Mouse (Mus musculus): Measurements from ENCODE around the gene Gzmm. TPM values are rescaled to one million over a fixed set of nuclear protein-coding genes. Genes with fewer than 3 reads are reported as not detected.

Gene Gzmm
- 0.31 and 0.51 TPM in 2 replicates for polyA plus RNA-seq (2014; fragmentation: Nextera tagmentation; extraction: Ambion mirVana)

- Histone ChIP-seq H3K9me3 (ENCODE audit: control insufficient read depth, low read length) (no peaks in the 10 kb centered on the region), H3K27me3 (replicated peaks; ENCODE audit: control insufficient read depth, insufficient read depth, low read length) (no peaks in the 10 kb centered on the region), H3K4me1 (ENCODE audit: control insufficient read depth, insufficient read depth, low read length) (peaks cover 3% of the 10 kb centered on the region; the same call in 1 of the 2 replicates), H3K27ac (replicated peaks; ENCODE audit: low read depth, low read length) (no peak within 1 kb of the TSS), H3K9ac (ENCODE audit: low read depth, low read length) (no peak within 1 kb of the TSS), H3K4me2 (ENCODE audit: low read depth, low read length) (no peak within 1 kb of the TSS), H3K4me3 (ENCODE audit: low read depth, low read length) (no peak within 1 kb of the TSS), H3K36me3 (ENCODE audit: control insufficient read depth, insufficient read depth, low read length) (peaks cover 55% of the 10 kb centered on the region)
- 77% methylated on average over 4 of the region's 4 CpGs for WGBS
- DNase-seq (ENCODE audit: low spot score) = no peak
- no peak for ATAC-seq (ENCODE audit: low read depth)
Observed at GRCm38 (mm10) chr10:79688720-79689119, at the start of gene Gzmm. Gene Gzmm, plus strand, starts transcription at chr10:79689020.

GRCm38 (mm10) chr10:79645711-79646110, 43.1 kb upstream of the Gzmm start, which contains the start of gene Odf3l2:
Gene Odf3l2, minus strand, starts transcription at chr10:79645738.
- Histone ChIP-seq H3K36me3 (ENCODE audit: control insufficient read depth, insufficient read depth, low read length) (no peaks in the 10 kb centered on the region), H3K4me1 (ENCODE audit: control insufficient read depth, insufficient read depth, low read length) (no peaks in the 10 kb centered on the region), H3K4me2 (ENCODE audit: low read depth, low read length) (no peak within 1 kb of the TSS), H3K9me3 (ENCODE audit: control insufficient read depth, low read length) (no peaks in the 10 kb centered on the region), H3K27ac (replicated peaks; ENCODE audit: low read depth, low read length) (no peak within 1 kb of the TSS), H3K9ac (ENCODE audit: low read depth, low read length) (no peak within 1 kb of the TSS), H3K4me3 (ENCODE audit: low read depth, low read length) (no peak within 1 kb of the TSS), H3K27me3 (replicated peaks; ENCODE audit: control insufficient read depth, insufficient read depth, low read length) (no peaks in the 10 kb centered on the region)
- no peak for DNase-seq (ENCODE audit: low spot score)
- ATAC-seq (ENCODE audit: low read depth) = no peak
- 53% methylated on average over 8 of the region's 8 CpGs for WGBS

DNA sequence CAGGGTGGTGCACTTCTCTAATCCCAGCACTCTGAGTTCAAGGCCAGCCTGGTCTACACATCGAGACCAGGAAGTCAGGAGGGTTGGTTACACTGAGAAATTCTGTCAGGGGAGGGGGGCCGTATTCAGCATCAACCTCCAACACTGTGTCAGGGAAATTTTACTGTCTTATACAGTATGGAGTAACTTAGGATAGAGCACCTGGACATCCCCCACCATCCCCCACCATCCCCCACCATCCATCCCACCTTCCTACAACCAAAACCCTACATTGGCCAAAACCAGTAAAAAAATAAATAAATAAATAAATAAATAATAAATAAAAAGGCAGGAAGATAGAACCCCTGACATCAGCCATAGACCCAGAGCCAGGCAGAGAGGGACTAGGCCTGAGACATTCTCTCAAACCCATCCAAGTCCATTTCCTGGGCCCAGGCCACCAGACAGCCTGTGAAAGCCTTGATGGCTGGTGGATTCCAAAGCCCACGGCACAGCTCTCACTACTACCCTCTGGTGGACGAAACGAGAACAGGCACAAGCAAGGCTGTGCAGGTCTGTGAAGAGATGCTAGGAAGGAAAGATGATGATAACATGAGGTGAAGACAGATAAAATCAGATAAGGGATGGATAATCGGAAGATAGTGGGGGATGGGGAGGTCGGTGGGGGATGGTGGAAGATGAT, 39.6 kb upstream of the Gzmm start:
- Histone ChIP-seq H3K4me3 (ENCODE audit: low read depth, low read length) (no peak overlapping the region), H3K9me3 (ENCODE audit: control insufficient read depth, low read length) (no peaks in the 10 kb centered on the region), H3K27ac (replicated peaks; ENCODE audit: low read depth, low read length) (no peak overlapping the region), H3K4me2 (ENCODE audit: low read depth, low read length) (no peak overlapping the region), H3K27me3 (replicated peaks; ENCODE audit: control insufficient read depth, insufficient read depth, low read length) (no peaks in the 10 kb centered on the region), H3K4me1 (ENCODE audit: control insufficient read depth, insufficient read depth, low read length) (no peaks in the 10 kb centered on the region), H3K9ac (ENCODE audit: low read depth, low read length) (no peak overlapping the region), H3K36me3 (ENCODE audit: control insufficient read depth, insufficient read depth, low read length) (no peaks in the 10 kb centered on the region)
- 29% methylated on average over 7 of the region's 7 CpGs for WGBS
- DNase-seq (ENCODE audit: low spot score) = peak; percentile 65
- ATAC-seq (ENCODE audit: low read depth) = peak; percentile 67; the same call in 1 of the 2 replicates

DNA sequence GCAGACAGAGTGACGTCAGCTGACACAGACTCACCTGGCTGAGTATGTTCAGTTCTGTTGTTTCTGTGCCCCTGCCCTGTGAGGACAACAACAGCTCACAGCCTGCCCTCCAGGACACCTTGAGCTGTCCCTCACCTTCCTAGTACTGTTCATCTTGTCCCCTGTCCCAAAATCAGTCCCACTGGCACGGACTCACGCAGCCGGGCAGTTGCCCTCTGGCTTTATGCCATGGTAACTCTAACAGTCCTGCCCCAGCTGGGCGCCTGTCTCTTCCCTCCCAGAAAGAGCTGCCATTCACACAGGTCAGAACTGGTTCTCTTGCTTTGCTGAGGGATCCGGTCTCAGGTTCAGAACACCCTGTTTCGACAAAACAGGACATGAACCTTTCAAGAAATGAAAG, 36.0 kb upstream of the Gzmm start:
- Histone ChIP-seq H3K4me2 (ENCODE audit: low read depth, low read length) (no peak overlapping the region), H3K27ac (replicated peaks; ENCODE audit: low read depth, low read length) (no peak overlapping the region), H3K36me3 (ENCODE audit: control insufficient read depth, insufficient read depth, low read length) (no peaks in the 10 kb centered on the region), H3K4me3 (ENCODE audit: low read depth, low read length) (no peak overlapping the region), H3K27me3 (replicated peaks; ENCODE audit: control insufficient read depth, insufficient read depth, low read length) (no peaks in the 10 kb centered on the region), H3K9me3 (ENCODE audit: control insufficient read depth, low read length) (no peaks in the 10 kb centered on the region), H3K4me1 (ENCODE audit: control insufficient read depth, insufficient read depth, low read length) (no peaks in the 10 kb centered on the region), H3K9ac (ENCODE audit: low read depth, low read length) (no peak overlapping the region)
- no peak for ATAC-seq (ENCODE audit: low read depth)
- 77% methylated on average over 7 of the region's 7 CpGs for WGBS
- no peak for DNase-seq (ENCODE audit: low spot score)

DNA sequence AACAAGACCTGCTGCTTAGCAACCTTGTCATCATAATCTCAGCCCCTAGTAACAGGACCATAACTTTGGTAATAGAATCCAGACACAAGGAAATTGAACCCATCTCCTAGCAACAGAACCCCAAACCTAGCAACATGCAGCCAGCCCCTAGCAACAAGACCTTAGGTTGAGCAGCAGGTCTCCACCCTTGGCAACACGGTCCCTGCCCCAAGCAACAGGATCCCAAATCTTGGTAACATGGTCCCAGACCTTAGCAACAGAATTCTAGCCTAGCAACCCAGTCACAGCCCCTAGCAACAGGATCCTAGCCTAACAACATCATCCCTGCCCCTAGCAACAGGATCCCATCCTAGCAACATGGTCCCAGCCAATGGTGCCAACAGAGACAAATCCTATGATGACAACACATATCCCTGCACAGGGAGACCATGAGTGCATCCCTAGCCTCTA, 33.8 kb upstream of the Gzmm start:
- Histone ChIP-seq H3K9ac (ENCODE audit: low read depth, low read length) (no peak overlapping the region), H3K36me3 (ENCODE audit: control insufficient read depth, insufficient read depth, low read length) (no peaks in the 10 kb centered on the region), H3K27me3 (replicated peaks; ENCODE audit: control insufficient read depth, insufficient read depth, low read length) (no peaks in the 10 kb centered on the region), H3K4me1 (ENCODE audit: control insufficient read depth, insufficient read depth, low read length) (no peaks in the 10 kb centered on the region), H3K4me2 (ENCODE audit: low read depth, low read length) (no peak overlapping the region), H3K27ac (replicated peaks; ENCODE audit: low read depth, low read length) (no peak overlapping the region), H3K4me3 (ENCODE audit: low read depth, low read length) (no peak overlapping the region), H3K9me3 (ENCODE audit: control insufficient read depth, low read length) (no peaks in the 10 kb centered on the region)
- peak; percentile 85 for ATAC-seq (ENCODE audit: low read depth)
- peak; percentile 39 for DNase-seq (ENCODE audit: low spot score)
- 14% methylated on average over 1 of the region's 1 CpGs for WGBS

DNA sequence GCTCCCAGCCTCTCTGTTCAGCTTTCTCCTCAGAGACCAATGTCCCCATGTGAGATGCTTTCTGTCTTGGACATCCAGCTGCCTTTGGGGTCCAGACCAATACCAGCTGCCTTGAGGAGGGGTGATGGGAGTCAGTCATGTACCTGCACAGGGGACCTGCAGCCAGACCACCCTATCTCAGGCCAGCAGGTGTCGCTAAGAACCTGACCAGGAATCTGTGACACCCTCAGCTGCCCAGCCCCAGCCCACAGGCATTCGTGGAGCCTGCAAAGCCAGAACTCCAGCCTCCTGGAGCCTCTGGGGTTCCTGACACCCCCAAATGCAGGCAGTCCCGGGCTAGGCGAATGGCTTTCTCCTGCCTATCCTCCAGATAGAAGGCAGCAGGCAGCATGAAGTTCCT, 30.0 kb upstream of the Gzmm start:
- no peaks in the 10 kb centered on the region for H3K9me3 ChIP-seq (ENCODE audit: control insufficient read depth, low read length)
- H3K27ac ChIP-seq (replicated peaks; ENCODE audit: low read depth, low read length) = no peak overlapping the region
- 14% methylated on average over 4 of the region's 4 CpGs for WGBS
- H3K36me3 ChIP-seq (ENCODE audit: control insufficient read depth, insufficient read depth, low read length) = no peaks in the 10 kb centered on the region
- no peak overlapping the region for H3K4me3 ChIP-seq (ENCODE audit: low read depth, low read length)
- no peaks in the 10 kb centered on the region for H3K4me1 ChIP-seq (ENCODE audit: control insufficient read depth, insufficient read depth, low read length)
- no peak overlapping the region for H3K4me2 ChIP-seq (ENCODE audit: low read depth, low read length)
- DNase-seq (ENCODE audit: low spot score) (no peak), ATAC-seq (ENCODE audit: low read depth) (no peak)
- H3K27me3 ChIP-seq (replicated peaks; ENCODE audit: control insufficient read depth, insufficient read depth, low read length) = no peaks in the 10 kb centered on the region
- H3K9ac ChIP-seq (ENCODE audit: low read depth, low read length) = no peak overlapping the region

GRCm38 (mm10) chr10:79660298-79660697, 28.5 kb upstream of the Gzmm start:
- Histone ChIP-seq H3K4me1 (ENCODE audit: control insufficient read depth, insufficient read depth, low read length) (no peaks in the 10 kb centered on the region), H3K9me3 (ENCODE audit: control insufficient read depth, low read length) (no peaks in the 10 kb centered on the region), H3K9ac (ENCODE audit: low read depth, low read length) (no peak overlapping the region), H3K4me3 (ENCODE audit: low read depth, low read length) (no peak overlapping the region), H3K4me2 (ENCODE audit: low read depth, low read length) (no peak overlapping the region), H3K36me3 (ENCODE audit: control insufficient read depth, insufficient read depth, low read length) (no peaks in the 10 kb centered on the region), H3K27ac (replicated peaks; ENCODE audit: low read depth, low read length) (no peak overlapping the region), H3K27me3 (replicated peaks; ENCODE audit: control insufficient read depth, insufficient read depth, low read length) (no peaks in the 10 kb centered on the region)
- no peak for DNase-seq (ENCODE audit: low spot score)
- WGBS = 69% methylated on average over 2 of the region's 2 CpGs
- ATAC-seq (ENCODE audit: low read depth) = no peak

GRCm38 (mm10) chr10:79661861-79662260, 27.0 kb upstream of the Gzmm start:
- Histone ChIP-seq H3K4me3 (ENCODE audit: low read depth, low read length) (no peak overlapping the region), H3K4me1 (ENCODE audit: control insufficient read depth, insufficient read depth, low read length) (no peaks in the 10 kb centered on the region), H3K9ac (ENCODE audit: low read depth, low read length) (no peak overlapping the region), H3K9me3 (ENCODE audit: control insufficient read depth, low read length) (no peaks in the 10 kb centered on the region), H3K4me2 (ENCODE audit: low read depth, low read length) (no peak overlapping the region), H3K27ac (replicated peaks; ENCODE audit: low read depth, low read length) (no peak overlapping the region), H3K27me3 (replicated peaks; ENCODE audit: control insufficient read depth, insufficient read depth, low read length) (no peaks in the 10 kb centered on the region), H3K36me3 (ENCODE audit: control insufficient read depth, insufficient read depth, low read length) (no peaks in the 10 kb centered on the region)
- ATAC-seq (ENCODE audit: low read depth) (no peak), DNase-seq (ENCODE audit: low spot score) (no peak)
- WGBS = 29% methylated on average over 2 of the region's 3 CpGs

- H3K4me1 ChIP-seq (ENCODE audit: control insufficient read depth, insufficient read depth, low read length) = no peaks in the 10 kb centered on the region
- ATAC-seq (ENCODE audit: low read depth) = no peak
- H3K9ac ChIP-seq (ENCODE audit: low read depth, low read length) = no peak within 1 kb of the TSS
- no peaks in the 10 kb centered on the region for H3K36me3 ChIP-seq (ENCODE audit: control insufficient read depth, insufficient read depth, low read length)
- peak; percentile 57 for DNase-seq (ENCODE audit: low spot score)
- no peak within 1 kb of the TSS for H3K4me3 ChIP-seq (ENCODE audit: low read depth, low read length)
- H3K4me2 ChIP-seq (ENCODE audit: low read depth, low read length) = no peak within 1 kb of the TSS
- no peaks in the 10 kb centered on the region for H3K9me3 ChIP-seq (ENCODE audit: control insufficient read depth, low read length)
- WGBS = 12% methylated on average over 11 of the region's 13 CpGs
- no peak within 1 kb of the TSS for H3K27ac ChIP-seq (replicated peaks; ENCODE audit: low read depth, low read length)
- H3K27me3 ChIP-seq (replicated peaks; ENCODE audit: control insufficient read depth, insufficient read depth, low read length) = no peaks in the 10 kb centered on the region
Observed at GRCm38 (mm10) chr10:79664131-79664665, 24.6 kb upstream of the Gzmm start, which contains the start of gene Madcam1. Gene Madcam1, plus strand, starts transcription at chr10:79664559.
